Mouse (Mus musculus): ENCODE data around the gene Retreg2. TPM values are rescaled to one million over a fixed set of nuclear protein-coding genes. Genes with fewer than 3 reads are reported as not detected.

Retreg2 gene
- polyA plus RNA-seq, 2 experiments, result 48.1 to 74.8 TPM

- H3K9ac ChIP-seq (ENCODE audit: low read depth, low read length, severe bottlenecking), result no peak overlapping the region
- 74% methylated on average over 3 of the region's 3 CpGs for WGBS
- no peak overlapping the region for H3K4me2 ChIP-seq (replicated peaks; ENCODE audit: low read depth, low read length, severe bottlenecking)
- no peak overlapping the region for H3K4me3 ChIP-seq (replicated peaks; ENCODE audit: low read length)
- DNase-seq (ENCODE audit: low spot score), result no peak
- H3K9me3 ChIP-seq (ENCODE audit: control insufficient read depth, low read length), result no peaks in the 10 kb centered on the region
- TF ChIP-seq POLR2A (IDR thresholded peaks at IDR 0.05; ENCODE audit: borderline replicate concordance, extremely low read depth, insufficient read depth, insufficient read length), result no peak
- ATAC-seq (ENCODE audit: low FRiP score, low read depth), result no peak
- H3K36me3 ChIP-seq (ENCODE audit: control insufficient read depth, insufficient read depth, low read length), result no peaks in the 10 kb centered on the region
- no peaks in the 10 kb centered on the region for H3K27me3 ChIP-seq (ENCODE audit: control insufficient read depth, insufficient read depth, low read length)
- H3K27ac ChIP-seq (replicated peaks; ENCODE audit: low read depth, low read length), result no peak overlapping the region
- H3K4me1 ChIP-seq (ENCODE audit: control insufficient read depth, insufficient read depth, low read length), result no peaks in the 10 kb centered on the region
These were observed 13.3 kb downstream of the Retreg2 start for GRCm38 (mm10) chr1:75155837-75156236.

GRCm38 (mm10) chr1:75158990-75159389 is 16.4 kb downstream of the Retreg2 start:
- Histone ChIP-seq H3K36me3 (ENCODE audit: control insufficient read depth, insufficient read depth, low read length) (no peaks in the 10 kb centered on the region), H3K27me3 (ENCODE audit: control insufficient read depth, insufficient read depth, low read length) (no peaks in the 10 kb centered on the region), H3K9me3 (ENCODE audit: control insufficient read depth, low read length) (no peaks in the 10 kb centered on the region), H3K27ac (replicated peaks; ENCODE audit: low read depth, low read length) (no peak overlapping the region), H3K4me1 (ENCODE audit: control insufficient read depth, insufficient read depth, low read length) (no peaks in the 10 kb centered on the region), H3K9ac (ENCODE audit: low read depth, low read length, severe bottlenecking) (no peak overlapping the region), H3K4me2 (replicated peaks; ENCODE audit: low read depth, low read length, severe bottlenecking) (no peak overlapping the region), H3K4me3 (replicated peaks; ENCODE audit: low read length) (no peak overlapping the region)
- no peak for TF ChIP-seq POLR2A (IDR thresholded peaks at IDR 0.05; ENCODE audit: borderline replicate concordance, extremely low read depth, insufficient read depth, insufficient read length)
- ATAC-seq (ENCODE audit: low FRiP score, low read depth) (no peak), DNase-seq (ENCODE audit: low spot score) (no peak)

- H3K4me3 ChIP-seq (replicated peaks; ENCODE audit: low read length), result no peak overlapping the region
- no peak for TF ChIP-seq POLR2A (IDR thresholded peaks at IDR 0.05; ENCODE audit: borderline replicate concordance, extremely low read depth, insufficient read depth, insufficient read length)
- no peaks in the 10 kb centered on the region for H3K36me3 ChIP-seq (ENCODE audit: control insufficient read depth, insufficient read depth, low read length)
- H3K27me3 ChIP-seq (ENCODE audit: control insufficient read depth, insufficient read depth, low read length), result no peaks in the 10 kb centered on the region
- H3K9ac ChIP-seq (ENCODE audit: low read depth, low read length, severe bottlenecking), result no peak overlapping the region
- DNase-seq (ENCODE audit: low spot score) (no peak), ATAC-seq (ENCODE audit: low FRiP score, low read depth) (no peak)
- H3K27ac ChIP-seq (replicated peaks; ENCODE audit: low read depth, low read length), result no peak overlapping the region
- no peaks in the 10 kb centered on the region for H3K4me1 ChIP-seq (ENCODE audit: control insufficient read depth, insufficient read depth, low read length)
- no peak overlapping the region for H3K4me2 ChIP-seq (replicated peaks; ENCODE audit: low read depth, low read length, severe bottlenecking)
- no peaks in the 10 kb centered on the region for H3K9me3 ChIP-seq (ENCODE audit: control insufficient read depth, low read length)
- WGBS, result 72% methylated on average over 5 of the region's 5 CpGs
These were observed 17.1 kb downstream of the Retreg2 start for GRCm38 (mm10) chr1:75159540-75160255.

- H3K9me3 ChIP-seq (ENCODE audit: control insufficient read depth, low read length), result no peaks in the 10 kb centered on the region
- WGBS, result 77% methylated on average over 4 of the region's 4 CpGs
- no peaks in the 10 kb centered on the region for H3K27me3 ChIP-seq (ENCODE audit: control insufficient read depth, insufficient read depth, low read length)
- ATAC-seq (ENCODE audit: low FRiP score, low read depth) (no peak), DNase-seq (ENCODE audit: low spot score) (no peak)
- no peak overlapping the region for H3K4me2 ChIP-seq (replicated peaks; ENCODE audit: low read depth, low read length, severe bottlenecking)
- H3K36me3 ChIP-seq (ENCODE audit: control insufficient read depth, insufficient read depth, low read length), result no peaks in the 10 kb centered on the region
- no peak overlapping the region for H3K27ac ChIP-seq (replicated peaks; ENCODE audit: low read depth, low read length)
- no peak for TF ChIP-seq POLR2A (IDR thresholded peaks at IDR 0.05; ENCODE audit: borderline replicate concordance, extremely low read depth, insufficient read depth, insufficient read length)
- no peak overlapping the region for H3K9ac ChIP-seq (ENCODE audit: low read depth, low read length, severe bottlenecking)
- no peaks in the 10 kb centered on the region for H3K4me1 ChIP-seq (ENCODE audit: control insufficient read depth, insufficient read depth, low read length)
- no peak overlapping the region for H3K4me3 ChIP-seq (replicated peaks; ENCODE audit: low read length)
These were observed 17.7 kb downstream of the Retreg2 start for GRCm38 (mm10) chr1:75160256-75160617.

GRCm38 (mm10) chr1:75168093-75168471 is 25.5 kb downstream of the Retreg2 start:
- peak overlapping the region; percentile 72 for H3K4me3 ChIP-seq (replicated peaks; ENCODE audit: low read length)
- 8% methylated on average over 7 of the region's 7 CpGs for WGBS
- no peaks in the 10 kb centered on the region for H3K9me3 ChIP-seq (ENCODE audit: control insufficient read depth, low read length)
- DNase-seq (ENCODE audit: low spot score) (no peak), ATAC-seq (ENCODE audit: low FRiP score, low read depth) (no peak; the same call in 1 of the 2 replicates)
- no peaks in the 10 kb centered on the region for H3K27me3 ChIP-seq (ENCODE audit: control insufficient read depth, insufficient read depth, low read length)
- H3K27ac ChIP-seq (replicated peaks; ENCODE audit: low read depth, low read length), result peak overlapping the region; percentile 81; the same call in 1 of the 2 replicates
- H3K36me3 ChIP-seq (ENCODE audit: control insufficient read depth, insufficient read depth, low read length), result peaks cover 28% of the 10 kb centered on the region
- no peak for TF ChIP-seq POLR2A (IDR thresholded peaks at IDR 0.05; ENCODE audit: borderline replicate concordance, extremely low read depth, insufficient read depth, insufficient read length)
- H3K4me2 ChIP-seq (replicated peaks; ENCODE audit: low read depth, low read length, severe bottlenecking), result peak overlapping the region; percentile 56
- peaks cover 10% of the 10 kb centered on the region for H3K4me1 ChIP-seq (ENCODE audit: control insufficient read depth, insufficient read depth, low read length)
- peak overlapping the region; percentile 56 for H3K9ac ChIP-seq (ENCODE audit: low read depth, low read length, severe bottlenecking)

All from limb, embryonic 14.5 days (tissue).